Mouse (Mus musculus) CD4-positive, CD25-positive, alpha-beta regulatory T cell (primary cell): ENCODE results near the gene Cops7a. TPM values are rescaled to one million over a fixed set of nuclear protein-coding genes. Genes with fewer than 3 reads are reported as not detected.

ENCODE experiments used
- polyA plus RNA-seq: library from polyadenylated mRNA; unstranded; fragments of 100-300 nt; shearing (Covaris generic); gene quantifications from one replicate; pipeline ENCODE4 v1.2.1, GENCODE M21; 2017

Cops7a gene
- polyA plus RNA-seq = 84.6 TPM

DNA sequence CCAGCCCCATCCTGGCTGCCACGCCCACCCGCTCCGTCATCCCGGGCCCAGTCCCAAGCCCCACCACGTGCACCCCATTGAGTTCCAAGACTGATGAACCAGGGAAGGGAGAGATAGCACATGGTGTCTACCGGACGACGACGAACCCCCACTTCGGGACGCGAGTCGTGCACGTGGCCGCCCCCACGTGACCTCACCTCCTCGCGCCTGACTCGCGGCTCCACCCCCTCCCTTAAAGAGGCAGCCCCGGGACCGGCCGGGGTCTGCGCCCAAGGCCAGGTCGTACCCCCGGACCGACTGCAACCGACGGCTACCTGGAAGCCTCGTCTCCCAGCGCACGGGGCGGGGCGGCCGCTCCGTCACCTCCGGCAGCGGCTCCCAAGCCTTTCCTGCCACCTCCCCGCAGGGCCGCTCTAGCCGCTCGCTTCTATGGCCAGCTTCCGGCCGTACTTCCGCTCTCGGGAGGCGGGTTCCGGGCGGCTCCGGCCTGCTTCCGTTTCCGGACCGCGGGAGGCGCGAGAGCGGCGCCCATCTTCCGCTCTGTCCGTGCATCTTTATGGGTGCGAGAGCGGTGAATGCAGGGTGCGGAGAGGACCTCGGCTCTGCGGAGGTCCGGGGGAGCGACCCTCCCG is at the start of gene Cops7a:
Gene Cops7a (minus strand): TSS at position 451 of the 632 bp plus-strand sequence.

DNA sequence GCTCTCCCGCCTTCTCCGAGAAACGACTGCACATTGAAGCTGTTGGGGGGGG is 43.6 kb upstream of the Cops7a start, which contains the start of gene Zfp384:
Gene Zfp384 (plus strand): TSS at position 17 of the 52 bp plus-strand sequence.

DNA sequence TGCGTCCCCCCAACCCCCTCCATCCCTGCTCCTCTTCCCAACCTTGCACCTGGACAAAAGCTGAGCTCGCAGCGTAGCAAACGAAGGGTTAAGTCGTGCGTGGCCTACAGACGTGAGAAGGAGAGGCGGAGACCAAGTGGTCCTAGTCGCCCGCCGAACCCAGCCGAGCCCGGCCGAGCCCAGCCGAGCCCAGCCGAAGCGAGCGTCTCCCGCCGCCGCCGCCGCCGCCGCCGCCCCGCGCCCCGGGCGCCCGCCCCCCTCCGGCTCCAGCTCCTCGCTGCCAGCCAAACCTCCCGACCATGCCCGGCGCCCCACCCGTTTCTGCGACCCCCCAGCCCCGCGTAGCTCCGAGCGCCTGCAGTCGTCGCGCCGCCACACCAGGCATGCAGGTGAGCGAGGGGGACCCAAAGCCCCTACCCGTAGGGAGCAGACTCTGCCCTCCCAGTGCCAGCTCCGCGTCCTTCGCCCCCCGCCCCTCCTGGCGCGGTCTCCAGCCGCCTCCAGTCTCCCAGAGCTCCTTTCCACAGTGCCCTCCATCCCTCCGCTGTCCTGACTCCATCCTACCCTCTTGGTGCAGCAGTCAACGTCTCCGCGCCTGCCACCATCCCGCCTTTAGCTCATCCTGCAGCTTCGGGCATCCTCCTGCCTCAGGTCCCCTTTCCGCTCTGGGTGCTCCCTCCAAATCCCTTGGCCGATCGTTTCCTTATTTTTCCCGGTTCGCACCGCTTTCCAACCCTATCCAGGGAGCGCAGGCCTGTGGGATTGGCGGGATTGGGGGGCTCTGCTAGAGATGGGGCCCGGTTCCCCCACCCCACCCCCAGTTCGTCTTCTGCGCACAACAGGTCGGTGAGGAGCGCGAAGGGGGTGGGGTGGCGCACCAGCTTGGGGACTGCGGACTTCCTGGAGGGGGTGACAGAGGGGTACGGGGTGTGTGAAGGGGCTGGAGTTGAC is 31.5 kb upstream of the Cops7a start, which contains the start of gene Pianp:
Gene Pianp (plus strand): TSS at position 144 of the 951 bp plus-strand sequence.

DNA sequence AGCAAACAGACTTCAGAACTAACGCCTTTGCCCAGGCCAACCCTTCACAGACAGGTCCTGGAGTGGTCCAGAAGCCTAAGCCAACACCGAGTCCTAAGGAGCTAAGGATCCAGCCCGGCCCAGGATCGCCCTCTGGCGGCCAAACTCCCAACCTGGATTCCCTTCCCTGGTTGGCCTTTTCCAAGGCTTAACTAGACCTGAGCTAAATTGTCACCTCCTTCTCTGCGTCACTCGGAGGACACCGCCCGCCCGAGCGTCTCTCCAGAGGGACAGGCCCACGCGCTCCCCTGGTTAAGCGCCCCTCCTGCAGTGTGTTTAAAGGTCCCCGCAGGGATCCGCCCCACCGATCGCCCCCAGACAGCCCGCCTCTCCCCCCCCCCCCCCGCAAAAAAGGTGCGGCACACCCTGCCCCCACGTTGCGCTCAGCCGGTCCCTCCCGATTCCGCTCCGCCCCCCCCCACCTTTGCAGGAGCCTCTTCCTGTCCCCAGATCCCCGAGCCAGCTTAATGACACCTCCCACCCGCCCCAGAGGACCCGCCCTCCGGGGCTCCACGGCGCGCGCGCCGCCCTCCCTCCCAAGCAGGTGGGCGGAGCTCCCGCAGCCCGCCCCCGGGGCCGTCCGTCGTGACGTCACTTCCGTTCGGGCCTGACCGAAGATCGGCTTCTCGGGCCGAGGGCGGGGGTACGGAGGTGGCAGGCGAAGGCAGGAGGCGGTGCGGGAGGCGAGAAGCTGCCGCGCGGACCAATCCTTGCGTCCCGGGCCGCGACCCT is 34.4 kb downstream of the Cops7a start, which contains the start of gene Mlf2:
Gene Mlf2 (plus strand): TSS at position 633 of the 771 bp plus-strand sequence.

DNA sequence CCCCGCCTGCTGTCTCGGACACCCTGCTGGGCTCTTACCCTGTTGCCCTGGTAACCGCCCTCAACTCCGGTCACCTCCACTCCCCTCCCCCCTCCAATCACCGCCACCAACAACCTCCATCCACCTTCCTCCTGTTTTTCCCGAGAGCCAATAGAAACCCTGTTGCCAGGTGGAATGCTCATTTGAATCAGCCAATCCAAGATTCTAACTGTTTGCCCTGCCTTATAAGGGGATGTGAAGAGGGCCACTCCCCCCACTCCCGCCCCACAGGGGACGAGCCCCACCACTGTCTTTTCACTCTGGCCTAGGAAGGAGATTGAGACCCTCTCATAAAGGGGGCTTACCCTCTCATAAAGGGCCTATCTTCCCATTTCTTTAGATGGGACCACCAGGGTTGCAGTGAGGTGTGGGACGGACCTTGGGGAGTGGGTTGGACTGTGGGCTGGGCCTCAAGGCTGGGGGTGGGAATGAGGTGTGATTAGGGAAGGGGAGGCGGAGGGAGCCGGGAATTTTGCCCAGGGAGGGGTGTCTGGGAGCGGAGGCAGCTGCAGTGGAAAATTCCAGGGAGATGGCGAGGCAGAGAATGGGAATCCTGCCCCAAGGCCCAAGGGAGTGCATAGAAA is 45.5 kb downstream of the Cops7a start, which contains the start of gene Ptms:
Gene Ptms (minus strand): TSS at position 409 of the 623 bp plus-strand sequence.

DNA sequence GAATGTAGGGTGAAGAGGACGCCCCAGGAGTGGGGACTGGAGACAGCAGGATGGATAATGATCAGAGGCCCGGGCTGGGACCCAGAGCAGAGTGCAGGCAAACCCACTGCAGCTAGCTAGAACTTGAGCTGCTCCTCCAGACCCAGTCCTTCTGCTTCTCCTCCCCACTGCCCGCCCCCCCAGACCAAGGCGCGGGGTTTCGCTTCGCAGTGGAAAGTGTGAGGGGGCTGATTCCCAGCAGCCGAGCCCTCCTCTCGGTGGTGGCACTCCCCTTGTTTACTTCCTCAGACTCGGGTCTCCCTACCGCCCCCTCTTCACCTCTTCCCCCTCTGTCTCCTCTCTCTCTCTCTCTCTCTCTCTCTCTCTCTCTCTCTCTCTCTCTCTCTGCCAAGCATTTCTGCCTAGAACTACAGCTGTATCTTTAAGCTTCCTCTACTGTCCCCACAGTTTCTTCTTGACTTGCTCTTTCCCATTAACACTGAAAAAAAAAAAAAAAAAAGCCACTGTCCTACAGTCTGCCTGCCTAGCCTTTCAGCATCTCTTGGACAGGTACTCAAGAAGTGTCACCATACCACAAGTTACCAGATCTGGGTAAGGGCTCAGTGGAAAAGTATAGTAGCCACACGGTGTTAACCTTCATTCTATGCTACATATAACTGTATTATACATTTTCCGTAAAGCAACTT is 53.7 kb downstream of the Cops7a start, which contains the start of gene Lag3:
Gene Lag3 (minus strand): TSS at position 173 of the 686 bp plus-strand sequence.

Other genes with a start within 250 kb of the Cops7a start
- gene Ptpn6, start 226.8 kb downstream of the Cops7a start, polyA plus RNA-seq = 385 TPM
- 417 TPM for gene Grcc10, start 224.2 kb downstream of the Cops7a start, polyA plus RNA-seq
- not detected for gene Gm45234, start 209.5 kb downstream of the Cops7a start, polyA plus RNA-seq
- 7.2 TPM for gene Atn1, start 209.0 kb downstream of the Cops7a start, polyA plus RNA-seq
- gene Eno2, start 195.9 kb downstream of the Cops7a start, polyA plus RNA-seq = 6.6 TPM
- gene Lrrc23, start 185.8 kb downstream of the Cops7a start, polyA plus RNA-seq = 1.3 TPM
- gene Spsb2, start 156.9 kb downstream of the Cops7a start, polyA plus RNA-seq = 2.7 TPM
- 94.6 TPM for gene Tpi1, start 151.2 kb downstream of the Cops7a start, polyA plus RNA-seq
- 116 TPM for gene Usp5, start 136.1 kb downstream of the Cops7a start, polyA plus RNA-seq
- gene Cdca3, start 136.0 kb downstream of the Cops7a start, polyA plus RNA-seq = 6.9 TPM
- not detected for gene Gnb3, start 125.3 kb downstream of the Cops7a start, polyA plus RNA-seq
- gene P3h3, start 107.8 kb downstream of the Cops7a start, polyA plus RNA-seq = 0.20 TPM
- 0.38 TPM for gene Gpr162, start 101.6 kb downstream of the Cops7a start, polyA plus RNA-seq
- gene Cd4, start 77.3 kb downstream of the Cops7a start, polyA plus RNA-seq = 401 TPM
- gene Lag3, start 53.8 kb downstream of the Cops7a start, polyA plus RNA-seq = 3.4 TPM
- 36.6 TPM for gene Ptms, start 45.4 kb downstream of the Cops7a start, polyA plus RNA-seq
- 200 TPM for gene Mlf2, start 34.2 kb downstream of the Cops7a start, polyA plus RNA-seq
- 0.48 TPM for gene Pianp, start 31.2 kb upstream of the Cops7a start, polyA plus RNA-seq
- gene Zfp384, start 43.6 kb upstream of the Cops7a start, polyA plus RNA-seq = 73.2 TPM
- 98.8 TPM for gene Ing4, start 74.2 kb upstream of the Cops7a start, polyA plus RNA-seq
- gene Acrbp, start 84.2 kb upstream of the Cops7a start, polyA plus RNA-seq = 18.6 TPM
- gene Lpar5, start 102.4 kb upstream of the Cops7a start, polyA plus RNA-seq = 22.7 TPM
- gene Chd4, start 130.4 kb upstream of the Cops7a start, polyA plus RNA-seq = 61.1 TPM
- gene Nop2, start 166.4 kb upstream of the Cops7a start, polyA plus RNA-seq = 54.0 TPM
- 24.0 TPM for gene Iffo1, start 179.7 kb upstream of the Cops7a start, polyA plus RNA-seq
- 231 TPM for gene Gapdh, start 200.9 kb upstream of the Cops7a start, polyA plus RNA-seq
- gene Ncapd2, start 226.2 kb upstream of the Cops7a start, polyA plus RNA-seq = 23.5 TPM
- 89.7 TPM for gene Mrpl51, start 226.3 kb upstream of the Cops7a start, polyA plus RNA-seq